Mouse (Mus musculus): Measurements from ENCODE around the gene Ttll12.

Ttll12 gene

GRCm38 (mm10) chr15:83594513-83595363 lies at the start of gene Ttll12:
TSS of gene Ttll12 (minus strand) at chr15:83595157.
- DNase-seq (ENCODE audit: low spot score), result peak; percentile 93

- no peak for DNase-seq (ENCODE audit: low spot score)
These were observed 47.6 kb upstream of the Ttll12 start for GRCm38 (mm10) chr15:83642518-83642917.

GRCm38 (mm10) chr15:83640208-83640607 lies 45.3 kb upstream of the Ttll12 start:
- no peak for DNase-seq (ENCODE audit: low spot score)

- DNase-seq (ENCODE audit: low spot score), result no peak
These were observed 44.2 kb upstream of the Ttll12 start for GRCm38 (mm10) chr15:83639160-83639559.

GRCm38 (mm10) chr15:83638196-83638899 lies 43.4 kb upstream of the Ttll12 start:
- DNase-seq (ENCODE audit: low spot score), result no peak

GRCm38 (mm10) chr15:83636759-83637158 lies 41.8 kb upstream of the Ttll12 start:
- no peak for DNase-seq (ENCODE audit: low spot score)

GRCm38 (mm10) chr15:83635251-83635650 lies 40.3 kb upstream of the Ttll12 start:
- no peak for DNase-seq (ENCODE audit: low spot score)

GRCm38 (mm10) chr15:83634076-83634475 lies 39.1 kb upstream of the Ttll12 start:
- no peak for DNase-seq (ENCODE audit: low spot score)

GRCm38 (mm10) chr15:83631071-83631470 lies 36.1 kb upstream of the Ttll12 start:
- no peak for DNase-seq (ENCODE audit: low spot score)

GRCm38 (mm10) chr15:83629716-83630115 lies 34.8 kb upstream of the Ttll12 start:
- no peak for DNase-seq (ENCODE audit: low spot score)

GRCm38 (mm10) chr15:83626142-83626645 lies 31.2 kb upstream of the Ttll12 start:
- DNase-seq (ENCODE audit: low spot score), result no peak

GRCm38 (mm10) chr15:83615245-83615644 lies 20.3 kb upstream of the Ttll12 start:
- DNase-seq (ENCODE audit: low spot score), result no peak

GRCm38 (mm10) chr15:83607115-83607802 lies 12.3 kb upstream of the Ttll12 start:
- peak; percentile 56 for DNase-seq (ENCODE audit: low spot score)

- no peak for DNase-seq (ENCODE audit: low spot score)
These were observed 11.7 kb upstream of the Ttll12 start for GRCm38 (mm10) chr15:83606700-83607099.

- DNase-seq (ENCODE audit: low spot score), result no peak
These were observed 11.3 kb upstream of the Ttll12 start for GRCm38 (mm10) chr15:83606216-83606615.

GRCm38 (mm10) chr15:83603426-83603825 lies 8.5 kb upstream of the Ttll12 start:
- no peak for DNase-seq (ENCODE audit: low spot score)

- no peak for DNase-seq (ENCODE audit: low spot score)
These were observed 8.1 kb upstream of the Ttll12 start for GRCm38 (mm10) chr15:83603046-83603396.

GRCm38 (mm10) chr15:83602372-83603045 lies 7.6 kb upstream of the Ttll12 start:
- no peak for DNase-seq (ENCODE audit: low spot score)

- no peak for DNase-seq (ENCODE audit: low spot score)
These were observed 6.2 kb upstream of the Ttll12 start for GRCm38 (mm10) chr15:83601185-83601584.

GRCm38 (mm10) chr15:83596833-83597232 lies 1.9 kb upstream of the Ttll12 start:
- no peak for DNase-seq (ENCODE audit: low spot score)

- DNase-seq (ENCODE audit: low spot score), result no peak
These were observed 381 bp upstream of the Ttll12 start for GRCm38 (mm10) chr15:83595364-83595711.

Data from testis, postnatal 14 days (tissue).